Mouse (Mus musculus) forebrain, embryonic 11.5 days (tissue): ENCODE results near the gene Arf1. TPM values are rescaled to one million over a fixed set of nuclear protein-coding genes. Genes with fewer than 3 reads are reported as not detected.

ENCODE experiments used
- polyA plus RNA-seq: library from polyadenylated mRNA; unstranded; fragments of >200 nt; fragmentation: Nextera tagmentation; extraction: Ambion mirVana; gene quantifications from 2 replicates; pipeline ENCODE4 v1.2.1, GENCODE M21; 2014

The Arf1 gene
- polyA plus RNA-seq, 1 experiment from 2014 or later = 577 TPM

Other genes starting within 250 kb of the Arf1 start
- gene Obscn, start 91.9 kb downstream of the Arf1 start, polyA plus RNA-seq = 0.04 and 0.07 TPM in 2 replicates
- gene Iba57, start 64.5 kb downstream of the Arf1 start, polyA plus RNA-seq = 2.4 and 3.2 TPM in 2 replicates
- gene Gjc2, start 45.1 kb downstream of the Arf1 start, polyA plus RNA-seq = 0.08 TPM in 1 of 2 replicates, not detected in the other
- 90.3 and 95.7 TPM in 2 replicates for gene Guk1, start 36.1 kb downstream of the Arf1 start, polyA plus RNA-seq
- gene Mrpl55, start 25.8 kb downstream of the Arf1 start, polyA plus RNA-seq = 94.3 and 103 TPM in 2 replicates
- 36.6 and 41.0 TPM in 2 replicates for gene 2310033P09Rik, start 19.9 kb downstream of the Arf1 start, polyA plus RNA-seq
- 4.9 and 5.9 TPM in 2 replicates for gene Wnt3a, start 62.5 kb upstream of the Arf1 start, polyA plus RNA-seq
- gene Wnt9a, start 78.7 kb upstream of the Arf1 start, polyA plus RNA-seq = 4.3 and 4.7 TPM in 2 replicates
- gene Prss38, start 147.4 kb upstream of the Arf1 start, polyA plus RNA-seq = not detected in 2 replicates
- 17.8 and 20.5 TPM in 2 replicates for gene Jmjd4, start 221.8 kb upstream of the Arf1 start, polyA plus RNA-seq
- gene Snap47, start 222.9 kb upstream of the Arf1 start, polyA plus RNA-seq = 130 and 137 TPM in 2 replicates
- 11.9 and 13.0 TPM in 2 replicates for gene Zfp867, start 244.2 kb upstream of the Arf1 start, polyA plus RNA-seq